Mouse (Mus musculus) lung, postnatal 0 days (tissue): ENCODE data around the gene Ehf. TPM values are rescaled to one million over a fixed set of nuclear protein-coding genes. Genes with fewer than 3 reads are reported as not detected.
A peak's percentile ranks its signal among the peaks of the same experiment; 100 is the strongest.

Experiments used
- ATAC-seq: fragments of 200-750 bp; cut with Nextera tagmentation; 2 replicates; pipeline ENCODE4 v1.8.0; 2017; ENCODE audit warnings: moderate library complexity
- DNase-seq: peaks from one replicate; pipeline ENCODE4 v3.0.0-alpha.2; 2016; ENCODE audit warnings: low spot score
- H3K27ac ChIP-seq: fragments of 300-500 bp; sonication (generic); 2 replicates; pipeline ENCODE4 v1.5.1; 2014; ENCODE audit warnings: antibody characterized with exemption, mild to moderate bottlenecking, low read length, mixed read lengths
- H3K27me3 ChIP-seq: fragments of 300-500 bp; sonication (generic); replicated peaks from 2 replicates; pipeline ENCODE4 v1.6.1; 2014; ENCODE audit warnings: low read length, mixed read lengths; ENCODE audit not compliant: insufficient read depth
- H3K36me3 ChIP-seq: fragments of 300-500 bp; sonication (generic); 2 replicates; pipeline ENCODE4 v1.6.1; 2014; ENCODE audit warnings: low read length, mixed read lengths; ENCODE audit not compliant: insufficient read depth
- H3K4me1 ChIP-seq: fragments of 300-500 bp; sonication (generic); 2 replicates; pipeline ENCODE4 v1.6.1; 2014; ENCODE audit warnings: antibody characterized with exemption, low read depth, low read length, mixed read lengths; ENCODE audit not compliant: insufficient read depth
- H3K4me2 ChIP-seq: fragments of 300-500 bp; sonication (generic); replicated peaks from 2 replicates; pipeline ENCODE4 v1.6.1; 2014; ENCODE audit warnings: low read depth, mild to moderate bottlenecking, low read length, moderate library complexity, mixed read lengths
- H3K4me3 ChIP-seq: fragments of 300-500 bp; sonication (generic); 2 replicates; pipeline ENCODE4 v1.5.1; 2014; ENCODE audit warnings: low read depth, low read length
- H3K9ac ChIP-seq: fragments of 300-500 bp; sonication (generic); replicated peaks from 2 replicates; pipeline ENCODE4 v1.6.1; 2014; ENCODE audit warnings: low read depth, mild to moderate bottlenecking
- H3K9me3 ChIP-seq: fragments of 300-500 bp; sonication (generic); 2 replicates; pipeline ENCODE4 v1.6.1; 2016; ENCODE audit warnings: low read length, mixed read lengths
- CTCF ChIP-seq: IDR thresholded peaks from 2 replicates; pipeline ENCODE4 v1.5.1; 2016; ENCODE audit warnings: antibody characterized with exemption, mild to moderate bottlenecking
- EP300 ChIP-seq: IDR thresholded peaks from 2 replicates; pipeline ENCODE4 v1.6.1; 2016; ENCODE audit warnings: antibody characterized with exemption, mild to moderate bottlenecking, control low read depth
- WGBS: fragments of 180-500 bp; shearing (Covaris S2); extraction: QIAGEN DNeasy Blood & Tissue Kit; methylation state at CpG from one replicate; pipeline ENCODE4 v1.1.7; 2014; 5-methylcytosine and 5-hydroxymethylcytosine counted together
- polyA plus RNA-seq: library from polyadenylated mRNA; unstranded; fragments of >200 nt; fragmentation: Nextera tagmentation; extraction: Ambion mirVana; gene quantifications from 2 replicates; pipeline ENCODE4 v1.2.1, GENCODE M21; 2015

Ehf gene
- polyA plus RNA-seq, 1 experiment from 2014 or later: 4.9 TPM

- DNase-seq: no peak
- no peak overlapping the region for H3K27ac ChIP-seq
- H3K4me2 ChIP-seq: no peak overlapping the region
- ATAC-seq: no peak
- WGBS: 47% methylated on average over 3 of the region's 3 CpGs
- H3K36me3 ChIP-seq: no peaks in the 10 kb centered on the region
- no peaks in the 10 kb centered on the region for H3K9me3 ChIP-seq
- H3K4me3 ChIP-seq: no peak overlapping the region
- H3K4me1 ChIP-seq: peaks cover 3% of the 10 kb centered on the region; the same call in 1 of the 2 replicates
- no peaks in the 10 kb centered on the region for H3K27me3 ChIP-seq
- H3K9ac ChIP-seq: no peak overlapping the region
- TF ChIP-seq CTCF (no peak), EP300 (no peak)
Measured at GRCm38 (mm10) chr2:103293214-103293613, 9.9 kb downstream of the Ehf start.

- Histone ChIP-seq H3K27me3 (no peaks in the 10 kb centered on the region), H3K36me3 (no peaks in the 10 kb centered on the region), H3K4me1 (peaks cover 3% of the 10 kb centered on the region; the same call in 1 of the 2 replicates), H3K4me2 (no peak overlapping the region), H3K9me3 (no peaks in the 10 kb centered on the region), H3K4me3 (no peak overlapping the region), H3K27ac (no peak overlapping the region), H3K9ac (no peak overlapping the region)
- ATAC-seq (no peak), DNase-seq (no peak)
- TF ChIP-seq EP300 (no peak), CTCF (no peak)
- 60% methylated on average over 2 of the region's 2 CpGs for WGBS
Measured at GRCm38 (mm10) chr2:103290705-103291269, 12.3 kb downstream of the Ehf start.

- DNase-seq (no peak), ATAC-seq (no peak)
- Histone ChIP-seq H3K9me3 (no peaks in the 10 kb centered on the region), H3K36me3 (no peaks in the 10 kb centered on the region), H3K27ac (no peak overlapping the region), H3K4me1 (peaks cover 3% of the 10 kb centered on the region; the same call in 1 of the 2 replicates), H3K4me3 (no peak overlapping the region), H3K9ac (no peak overlapping the region), H3K27me3 (no peaks in the 10 kb centered on the region), H3K4me2 (no peak overlapping the region)
- TF ChIP-seq CTCF (no peak), EP300 (no peak)
- 82% methylated on average over 3 of the region's 3 CpGs for WGBS
Measured at GRCm38 (mm10) chr2:103290167-103290566, 12.9 kb downstream of the Ehf start.

GRCm38 (mm10) chr2:103289407-103289950 lies 13.6 kb downstream of the Ehf start:
- 51% methylated on average over 7 of the region's 7 CpGs for WGBS
- no peaks in the 10 kb centered on the region for H3K27me3 ChIP-seq
- DNase-seq: no peak
- H3K9me3 ChIP-seq: no peaks in the 10 kb centered on the region
- no peaks in the 10 kb centered on the region for H3K36me3 ChIP-seq
- H3K4me3 ChIP-seq: no peak overlapping the region
- H3K27ac ChIP-seq: no peak overlapping the region
- H3K4me2 ChIP-seq: no peak overlapping the region
- no peak for TF ChIP-seq EP300
- TF ChIP-seq CTCF: no peak
- no peak overlapping the region for H3K9ac ChIP-seq
- ATAC-seq: no peak
- H3K4me1 ChIP-seq: peaks cover 3% of the 10 kb centered on the region; the same call in 1 of the 2 replicates

GRCm38 (mm10) chr2:103287716-103288115 lies 15.4 kb downstream of the Ehf start:
- TF ChIP-seq CTCF (no peak), EP300 (no peak)
- DNase-seq (no peak), ATAC-seq (no peak)
- no peak overlapping the region for H3K27ac ChIP-seq
- H3K4me3 ChIP-seq: no peak overlapping the region
- no peaks in the 10 kb centered on the region for H3K9me3 ChIP-seq
- H3K36me3 ChIP-seq: no peaks in the 10 kb centered on the region
- 81% methylated on average over 5 of the region's 5 CpGs for WGBS
- no peaks in the 10 kb centered on the region for H3K27me3 ChIP-seq
- H3K4me2 ChIP-seq: no peak overlapping the region
- H3K9ac ChIP-seq: no peak overlapping the region
- peaks cover 6% of the 10 kb centered on the region for H3K4me1 ChIP-seq

GRCm38 (mm10) chr2:103285561-103285960 lies 17.5 kb downstream of the Ehf start:
- Histone ChIP-seq H3K27me3 (no peaks in the 10 kb centered on the region), H3K27ac (peak overlapping the region; percentile 81), H3K4me3 (no peak overlapping the region), H3K4me1 (peaks cover 6% of the 10 kb centered on the region), H3K9ac (no peak overlapping the region), H3K9me3 (no peaks in the 10 kb centered on the region), H3K36me3 (no peaks in the 10 kb centered on the region), H3K4me2 (no peak overlapping the region)
- ATAC-seq: peak; percentile 91
- WGBS: 18% methylated on average over 2 of the region's 2 CpGs
- TF ChIP-seq EP300: no peak
- no peak for TF ChIP-seq CTCF
- peak; percentile 89 for DNase-seq
